Mouse (Mus musculus) cerebellum, adult (tissue): ENCODE data around the gene Sprr3.
"Not testable (repeated sequence)": the region's sequence is repeated elsewhere in the genome, so short reads cannot be mapped to it uniquely, and the experiment has no call there.

ENCODE experiments used
- ATAC-seq: cut with Nextera tagmentation; 2 replicates; pipeline ENCODE4 v1.9.2; 2017; ENCODE audit warnings: mild to moderate bottlenecking, moderate library complexity, mixed read lengths; ENCODE audit not compliant: insufficient number of reproducible peaks, low FRiP score, low TSS enrichment

The Sprr3 gene

DNA sequence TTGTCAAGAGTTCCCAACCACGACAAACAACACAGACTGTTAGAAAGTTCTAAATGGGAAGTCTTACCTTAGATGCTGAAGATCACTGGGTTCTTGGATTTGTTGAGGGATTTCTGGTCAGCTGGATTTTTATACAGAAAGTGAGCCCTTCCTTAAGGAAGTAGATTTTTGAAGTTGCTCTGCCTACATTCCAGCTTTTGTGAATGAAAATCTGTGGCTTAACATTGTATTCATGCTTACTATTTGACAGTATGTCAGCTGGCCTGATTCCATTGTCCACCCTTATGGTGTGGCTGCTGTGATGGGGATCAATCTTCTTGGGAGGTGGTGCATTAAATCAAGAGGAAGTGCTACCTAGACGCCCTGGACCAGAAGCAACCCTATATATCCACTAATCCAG lies at the start of gene Sprr3:
TSS of gene Sprr3 (minus strand) at position 101 of the 400 bp plus-strand sequence.
- no peak for ATAC-seq

DNA sequence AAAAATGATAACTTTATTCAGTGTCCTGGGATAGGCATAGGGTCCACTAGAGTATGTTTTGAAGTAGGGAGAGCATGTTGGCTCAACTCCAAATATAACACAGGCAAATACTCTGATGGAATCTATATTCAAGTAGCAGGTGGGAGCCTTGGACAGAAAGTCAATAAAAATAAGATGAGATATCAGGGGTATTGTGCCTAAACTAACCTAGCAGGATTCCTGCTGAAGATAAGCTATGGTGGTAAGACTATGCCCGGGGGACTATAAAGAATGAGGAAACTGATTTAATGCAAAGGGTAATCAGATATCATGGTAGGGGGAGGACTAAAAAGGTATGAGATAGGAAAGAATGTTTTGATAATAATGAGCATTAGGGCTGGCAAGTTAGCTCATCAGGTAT lies 49.7 kb upstream of the Sprr3 start:
- no peak for ATAC-seq

DNA sequence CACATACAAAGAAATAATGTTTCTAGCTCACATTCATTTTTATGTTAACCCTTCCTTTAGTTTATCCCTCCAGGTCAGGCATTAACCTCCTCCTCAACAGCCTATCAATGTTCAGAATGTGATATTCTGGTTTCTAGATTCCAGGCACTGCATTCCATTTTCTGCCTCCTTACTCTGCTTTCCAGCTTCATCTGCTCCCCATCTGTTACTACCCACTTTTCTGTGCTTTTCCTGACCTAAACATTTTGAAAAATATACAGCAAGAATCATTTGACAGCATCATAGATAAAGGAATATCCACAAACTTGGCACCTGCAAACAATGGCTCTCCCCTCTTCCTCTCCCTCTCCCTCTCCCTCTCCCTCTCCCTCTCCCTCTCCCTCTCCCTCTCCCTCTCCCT lies 45.0 kb upstream of the Sprr3 start:
- ATAC-seq, result no peak

DNA sequence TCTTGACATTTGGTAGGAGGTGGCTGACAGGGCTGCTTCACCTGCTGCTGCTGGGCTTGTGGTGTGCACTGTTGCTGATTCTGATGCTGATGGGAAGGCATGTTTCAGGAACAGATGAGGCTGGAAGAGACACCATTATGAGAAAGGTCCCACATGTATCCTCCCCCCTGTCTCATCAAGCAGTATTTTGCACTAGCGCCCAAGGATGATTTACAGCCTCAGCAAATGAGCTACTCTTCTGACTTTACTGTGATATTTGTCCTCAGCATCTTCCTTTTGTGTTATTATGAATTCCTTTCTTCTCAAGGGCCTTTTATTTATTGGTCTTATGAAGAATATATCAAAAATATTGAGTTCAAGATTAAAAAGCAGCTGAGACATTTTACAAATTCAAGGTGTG lies 41.9 kb upstream of the Sprr3 start, which contains the start of gene Sprr4:
TSS of gene Sprr4 (minus strand) at position 101 of the 400 bp plus-strand sequence.
- ATAC-seq, result no peak

DNA sequence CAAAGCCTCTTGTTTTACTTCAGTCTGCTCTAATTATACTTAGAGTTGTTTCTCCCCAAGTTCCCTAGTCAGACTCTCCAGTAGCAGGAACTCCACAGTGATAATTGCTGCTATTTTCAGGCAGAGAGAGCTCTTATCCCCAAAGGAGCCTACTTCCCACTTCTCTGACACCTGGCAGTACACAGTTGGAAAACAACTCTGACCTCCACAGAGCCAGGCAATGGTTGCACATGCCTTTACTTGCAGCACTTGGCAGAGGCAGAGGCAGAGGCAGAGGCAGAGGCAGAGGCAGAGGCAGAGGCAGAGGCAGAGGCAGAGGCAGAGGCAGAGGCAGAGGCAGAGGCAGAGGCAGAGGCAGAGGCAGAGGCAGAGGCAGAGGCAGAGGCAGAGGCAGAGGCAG lies 31.7 kb upstream of the Sprr3 start:
- not testable (repeated sequence) for ATAC-seq

DNA sequence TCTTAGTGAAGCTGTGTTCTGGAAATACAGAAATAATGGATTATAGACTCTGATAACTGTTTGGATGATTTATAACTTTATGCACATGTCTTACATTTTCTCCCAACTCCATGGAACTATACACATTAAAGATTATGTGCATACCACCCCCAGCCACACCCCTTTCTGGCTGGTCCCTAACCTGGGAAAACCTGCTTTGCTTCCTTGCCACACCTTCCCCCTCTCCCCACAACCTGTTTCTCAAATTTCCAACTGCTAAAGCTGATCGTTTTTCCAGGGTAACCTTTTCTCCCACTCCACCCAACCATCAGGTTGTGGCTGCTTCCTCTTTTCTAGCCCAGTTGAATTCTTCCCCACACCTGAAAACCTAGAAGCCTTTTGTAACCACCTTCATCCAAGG lies 27.8 kb upstream of the Sprr3 start:
- ATAC-seq, result no peak

DNA sequence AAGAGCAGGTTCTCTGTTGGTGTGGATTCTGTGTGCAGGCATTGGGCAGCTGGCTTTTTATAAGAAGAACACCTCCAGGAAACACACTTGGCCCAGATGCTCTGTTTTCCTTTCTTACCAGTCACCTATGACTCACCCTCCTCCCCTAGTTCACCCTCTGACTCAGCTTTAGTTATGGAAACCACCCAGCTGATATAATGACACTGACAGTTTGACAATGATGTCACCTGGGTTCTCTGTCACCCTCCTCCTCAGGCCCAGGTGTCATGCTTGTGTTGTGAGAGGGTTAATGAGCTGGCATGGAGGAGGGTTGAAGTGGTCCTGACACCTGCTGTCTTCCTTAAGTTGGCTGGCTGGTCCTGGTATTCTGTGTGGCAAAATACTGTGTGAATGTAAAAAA lies 27.3 kb upstream of the Sprr3 start, which contains the start of gene Sprr1a:
TSS of gene Sprr1a (minus strand) at position 33 of the 400 bp plus-strand sequence.
- no peak for ATAC-seq

DNA sequence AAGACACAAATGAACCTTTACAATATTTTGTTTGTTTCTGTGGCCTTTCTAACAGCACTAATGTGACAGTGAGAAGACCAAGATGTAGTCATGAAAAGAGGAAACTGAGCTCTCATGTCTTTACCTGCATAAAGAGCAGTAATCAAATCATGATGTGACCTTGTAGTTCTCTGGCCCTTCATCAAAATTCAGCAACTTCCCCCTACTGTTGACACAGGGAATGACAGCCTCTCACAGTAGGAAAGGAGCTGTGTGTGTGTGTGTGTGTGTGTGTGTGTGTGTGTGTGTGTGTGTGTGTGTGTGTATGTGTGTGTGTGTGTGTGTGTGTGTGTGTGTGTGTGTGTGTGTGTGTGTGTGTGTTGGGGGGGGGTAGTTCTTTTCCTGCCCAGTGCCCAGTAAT lies 22.7 kb upstream of the Sprr3 start:
- not testable (repeated sequence) for ATAC-seq

DNA sequence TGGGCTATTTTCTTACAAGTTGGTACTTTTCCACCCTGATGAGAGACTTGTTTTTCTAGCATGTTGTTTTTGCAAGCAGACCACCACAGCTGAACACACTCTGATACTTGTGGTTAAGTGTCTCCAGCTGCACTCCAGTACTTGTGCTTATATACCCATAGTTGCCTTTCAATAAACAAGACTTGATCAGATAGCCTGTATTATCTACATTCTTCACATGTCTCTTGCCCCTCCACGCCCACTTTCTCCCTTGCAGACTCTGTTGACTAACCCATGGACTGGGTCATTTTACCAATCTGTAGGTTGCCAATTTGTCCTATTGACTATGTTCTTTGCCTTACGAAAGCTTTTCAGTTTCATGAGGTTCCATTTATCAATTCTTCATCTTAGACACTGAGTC lies 11.6 kb upstream of the Sprr3 start:
- no peak for ATAC-seq

DNA sequence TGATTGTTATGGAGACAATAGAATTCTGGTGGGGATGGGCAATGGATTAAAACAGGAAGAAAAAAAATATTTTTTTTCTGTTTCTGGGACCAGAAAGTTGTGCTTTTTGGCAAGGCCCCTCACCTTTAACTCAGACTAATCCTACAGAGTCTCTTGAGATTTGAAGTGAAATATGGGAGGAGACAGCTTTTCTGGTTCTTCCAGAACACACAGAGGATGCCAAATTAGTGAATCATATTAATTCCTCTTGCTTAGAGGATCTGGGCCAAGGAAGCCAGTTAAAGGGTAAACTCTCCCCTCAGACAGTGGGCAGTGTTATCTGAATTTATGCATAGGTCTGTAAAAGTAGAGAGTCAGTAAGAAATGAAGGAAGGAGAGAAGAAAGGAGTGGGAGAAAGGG lies 8.9 kb upstream of the Sprr3 start:
- ATAC-seq, result no peak

DNA sequence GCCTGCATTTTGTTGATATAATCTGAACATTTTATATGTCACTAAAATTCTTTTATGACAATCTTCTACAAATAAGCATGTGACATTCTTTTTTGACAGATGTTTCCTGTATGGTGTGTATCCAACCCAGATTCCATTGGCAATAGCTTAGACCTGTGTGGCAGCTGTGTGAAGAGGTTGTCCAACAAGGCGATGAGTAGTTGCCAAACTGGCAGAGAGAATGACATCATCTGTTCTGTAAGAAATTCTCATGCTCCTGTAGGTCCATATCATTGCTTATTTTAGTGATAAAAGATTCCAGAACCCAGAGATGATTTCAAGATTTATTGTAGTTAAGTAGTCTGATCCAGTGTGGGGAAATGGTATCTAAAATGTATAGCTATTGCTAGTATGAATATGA lies 8.1 kb upstream of the Sprr3 start:
- ATAC-seq, result no peak

DNA sequence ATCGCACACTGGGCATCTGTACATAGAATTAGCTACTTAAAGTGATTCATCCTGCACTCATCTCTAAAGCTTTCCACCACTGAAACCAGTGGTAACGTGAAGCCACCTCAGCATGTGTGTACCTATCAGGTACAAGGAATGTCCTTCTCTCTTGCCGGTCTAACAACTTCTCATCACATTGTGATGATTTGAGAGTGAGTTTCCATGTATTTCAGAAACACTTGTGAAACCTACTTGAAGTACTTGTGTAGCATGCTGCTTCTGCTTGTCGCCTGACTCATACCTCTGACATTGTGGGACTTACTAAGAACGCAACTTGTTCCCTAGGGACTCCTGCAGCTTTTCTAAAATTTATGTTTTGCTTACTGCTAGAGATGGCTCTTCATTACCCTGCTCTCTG lies 3.4 kb downstream of the Sprr3 start:
- ATAC-seq, result no peak

DNA sequence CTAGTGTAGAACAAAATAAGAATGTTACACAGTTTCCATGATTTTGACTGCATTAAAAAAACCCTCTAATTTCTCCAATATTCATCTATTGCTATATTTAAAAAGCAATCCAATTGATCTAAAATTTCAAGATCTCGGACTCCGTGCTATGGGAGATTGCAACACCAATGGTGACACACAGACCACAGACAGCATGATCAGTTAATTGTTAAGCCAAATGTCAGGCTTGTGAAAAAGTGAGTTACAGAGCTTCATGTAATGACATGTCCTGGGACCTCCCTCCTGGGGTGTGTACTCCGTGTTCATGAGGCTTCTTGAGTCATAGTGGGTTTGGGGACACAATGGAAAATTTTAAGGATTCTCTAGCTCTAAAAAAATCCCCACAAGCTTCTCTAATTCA lies 18.3 kb downstream of the Sprr3 start:
- ATAC-seq, result no peak

DNA sequence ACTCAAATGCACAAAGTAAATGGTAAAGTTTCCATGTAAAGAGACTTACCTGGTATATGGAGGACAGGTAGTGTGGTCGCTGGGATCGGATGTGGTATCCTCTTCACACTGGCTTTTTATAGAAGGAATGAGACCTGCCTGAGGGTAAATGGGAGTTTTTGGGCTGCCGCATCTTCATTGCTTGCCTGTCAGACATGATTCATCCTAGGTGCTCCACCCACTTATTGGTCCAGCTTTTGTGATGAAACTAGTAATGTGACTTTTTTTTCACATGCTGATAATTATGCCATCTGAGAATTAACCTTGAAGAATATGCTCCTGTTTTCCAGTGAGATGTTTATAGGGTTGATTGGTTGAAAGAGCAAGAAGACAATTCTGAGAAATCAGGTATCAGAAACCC lies 19.8 kb downstream of the Sprr3 start, which contains the start of gene Sprr1b:
TSS of gene Sprr1b (minus strand) at position 101 of the 400 bp plus-strand sequence.
- ATAC-seq, result no peak

DNA sequence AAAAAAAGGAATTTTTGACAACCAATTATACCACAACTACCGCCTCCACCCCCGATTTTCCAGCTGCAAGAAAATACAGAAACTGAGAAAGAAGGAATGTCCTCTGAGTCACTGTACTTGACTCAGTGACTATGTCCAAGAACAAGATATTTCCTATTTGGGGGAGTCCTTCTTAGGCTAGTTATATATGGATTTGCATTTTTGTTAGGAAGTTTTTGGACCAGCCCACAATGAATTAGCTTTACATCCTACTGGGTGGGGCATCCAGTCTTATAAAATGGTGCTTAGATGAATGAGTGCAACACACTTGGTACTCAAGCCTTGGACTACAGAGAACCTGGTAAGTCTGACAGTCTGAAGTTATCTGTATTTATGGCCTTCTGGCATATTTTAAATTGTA lies 26.2 kb downstream of the Sprr3 start, which contains the start of gene Sprr2k:
TSS of gene Sprr2k (plus strand) at position 301 of the 400 bp plus-strand sequence.
- ATAC-seq, result no peak

DNA sequence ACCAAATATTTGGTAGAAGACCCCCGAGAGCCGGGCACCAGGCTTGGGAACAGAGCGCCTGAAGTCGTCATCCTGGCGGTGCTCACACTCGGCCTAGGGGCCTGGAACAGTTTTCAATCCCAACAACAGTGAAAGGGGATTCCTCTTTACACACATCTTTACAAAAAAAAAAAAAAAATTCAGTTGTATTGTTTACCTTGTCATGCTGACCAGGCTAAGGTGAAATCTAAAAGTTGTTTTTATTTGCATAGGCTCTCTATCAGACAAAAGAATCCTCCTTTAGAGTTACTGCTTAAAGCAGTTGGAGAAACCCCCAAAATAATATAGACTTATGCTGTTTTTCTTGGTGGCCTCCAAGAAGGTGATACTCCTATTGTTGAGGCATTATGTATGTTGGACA lies 29.2 kb downstream of the Sprr3 start, which contains the start of gene Gm9774:
TSS of gene Gm9774 (minus strand) at position 101 of the 400 bp plus-strand sequence.
- ATAC-seq, result no peak

DNA sequence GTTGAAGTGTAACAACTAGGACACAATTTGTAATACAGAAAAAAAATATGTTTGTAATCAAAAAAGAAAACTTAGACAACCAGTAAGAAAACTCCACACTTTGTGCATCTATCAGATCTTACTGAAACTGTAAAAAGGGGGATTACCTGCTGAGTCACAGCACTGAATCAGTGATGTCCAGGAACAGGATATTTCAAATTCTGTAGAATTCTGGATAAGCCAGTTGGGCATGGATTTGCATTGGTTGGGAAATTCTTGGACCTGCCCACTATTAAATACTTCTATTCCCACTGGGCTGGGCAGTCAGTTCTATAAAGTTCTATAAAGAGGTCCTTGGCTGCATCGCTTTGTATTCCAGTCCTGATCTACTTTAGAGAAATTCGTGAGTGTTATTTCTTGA lies 40.7 kb downstream of the Sprr3 start, which contains the start of gene Sprr2j-ps:
TSS of gene Sprr2j-ps (plus strand) at position 301 of the 400 bp plus-strand sequence.
- ATAC-seq, result no peak

DNA sequence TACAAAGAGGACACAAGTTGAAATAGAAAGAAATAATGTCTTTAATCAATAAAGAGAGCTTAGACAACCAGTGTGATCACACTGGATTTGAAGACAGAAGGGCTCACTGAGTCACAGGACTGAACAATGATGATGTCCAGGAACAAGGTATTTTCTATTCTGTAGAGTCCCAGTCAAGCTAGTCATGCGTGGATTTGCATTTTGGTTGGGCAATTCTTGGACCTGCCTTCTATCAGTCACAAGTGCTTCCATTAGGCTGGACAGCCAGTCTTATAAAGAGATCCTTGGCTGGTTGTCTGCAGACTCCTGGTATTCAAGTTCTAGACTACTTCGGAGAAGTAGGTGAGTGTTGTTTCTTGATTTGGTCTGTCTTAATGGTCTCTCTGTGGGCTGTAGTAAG lies 50.8 kb downstream of the Sprr3 start, which contains the start of gene Sprr2i:
TSS of gene Sprr2i (plus strand) at position 301 of the 400 bp plus-strand sequence.
- ATAC-seq, result no peak
